Mouse (Mus musculus) cerebellum, postnatal 4 days (tissue): ENCODE results near the gene Pum2.
A peak's percentile ranks its signal among the peaks of the same experiment; 100 is the strongest.
"Not testable (repeated sequence)": the region's sequence is repeated elsewhere in the genome, so short reads cannot be mapped to it uniquely, and the experiment has no call there.

ENCODE experiments used
- DNase-seq, 2 experiments: peaks; one replicate each; pipeline ENCODE4 v3.0.0; 2022; ENCODE audit warnings: low spot score in 2 of 2, mixed read lengths in 1 of 2

Gene Pum2

DNA sequence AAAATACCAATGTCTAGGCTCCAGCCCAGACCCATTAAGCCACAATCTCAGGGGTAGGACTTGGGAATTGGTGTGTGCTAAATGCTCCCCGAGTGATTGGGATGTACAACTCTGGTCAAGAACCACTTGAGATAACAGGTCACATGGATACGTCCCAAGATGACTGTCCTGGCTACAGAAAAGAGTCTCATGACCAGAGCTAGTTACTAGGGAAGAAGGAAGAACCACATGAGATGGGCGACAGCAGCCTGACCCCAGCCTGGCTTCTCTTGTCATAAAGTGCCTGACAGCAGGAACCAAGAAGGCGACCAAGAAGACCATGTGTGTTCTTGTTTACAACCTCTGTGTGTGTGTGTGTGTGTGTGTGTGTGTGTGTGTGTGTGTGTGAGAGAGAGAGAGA lies 4.5 kb upstream of the Pum2 start:
- no peak for DNase-seq

DNA sequence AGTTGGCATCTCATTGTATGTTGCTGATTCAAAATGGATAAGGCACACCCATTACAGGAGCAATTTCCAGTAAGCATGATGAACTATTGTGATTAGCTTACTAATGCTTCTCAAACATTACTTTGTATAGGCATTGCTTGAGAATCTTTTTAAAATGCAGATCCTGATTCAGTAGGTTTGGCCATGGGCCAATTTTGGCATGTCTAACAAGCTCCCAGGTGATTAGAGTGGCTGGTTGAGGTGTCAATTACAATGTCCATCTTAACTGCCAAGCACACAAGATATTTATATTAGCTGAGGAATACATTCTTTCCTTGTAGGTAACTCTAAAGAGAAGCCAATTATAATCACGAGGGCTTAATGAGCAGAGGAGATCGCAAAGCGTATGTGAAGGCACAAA lies 4.1 kb upstream of the Pum2 start:
- no peak for DNase-seq

DNA sequence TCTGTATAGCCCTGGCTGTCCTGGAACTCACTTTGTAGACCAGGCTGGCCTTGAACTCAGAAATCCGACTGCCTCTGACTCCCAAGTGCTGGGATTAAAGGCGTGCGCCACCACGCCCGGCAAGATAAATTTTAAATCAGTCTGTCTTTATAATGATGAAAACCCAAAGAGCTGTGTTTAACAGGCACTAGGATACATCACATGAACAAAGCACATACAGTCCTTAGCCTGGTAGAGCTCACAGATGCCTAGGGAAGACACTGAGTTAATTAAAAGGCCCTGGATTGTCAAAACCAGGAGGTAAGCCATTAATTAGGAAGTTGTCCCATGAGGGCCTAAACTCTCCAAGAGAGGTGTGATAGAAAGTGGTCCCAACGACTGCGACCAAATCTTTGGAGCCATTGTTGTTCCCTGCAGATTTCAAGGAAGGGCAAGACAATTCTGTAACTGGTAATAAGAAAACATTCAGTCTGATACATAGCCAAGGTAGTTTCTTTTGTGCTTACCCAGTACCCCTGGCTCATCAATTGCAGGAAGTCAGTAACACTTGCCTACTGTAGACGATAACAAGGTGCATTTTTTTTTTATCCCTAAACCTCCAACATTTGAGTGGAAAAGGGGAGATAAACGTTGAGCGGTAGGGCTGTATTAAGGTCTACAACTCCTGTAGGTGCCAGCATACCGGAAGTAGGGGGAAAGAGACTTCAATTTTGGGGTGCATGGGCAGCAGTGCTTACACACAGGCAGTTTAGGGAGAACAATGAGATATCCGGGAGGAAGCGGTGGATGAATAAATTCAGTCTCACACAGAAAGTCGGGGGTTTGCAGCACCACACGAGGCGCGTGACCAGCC lies 587 bp upstream of the Pum2 start:
- DNase-seq = no peak

DNA sequence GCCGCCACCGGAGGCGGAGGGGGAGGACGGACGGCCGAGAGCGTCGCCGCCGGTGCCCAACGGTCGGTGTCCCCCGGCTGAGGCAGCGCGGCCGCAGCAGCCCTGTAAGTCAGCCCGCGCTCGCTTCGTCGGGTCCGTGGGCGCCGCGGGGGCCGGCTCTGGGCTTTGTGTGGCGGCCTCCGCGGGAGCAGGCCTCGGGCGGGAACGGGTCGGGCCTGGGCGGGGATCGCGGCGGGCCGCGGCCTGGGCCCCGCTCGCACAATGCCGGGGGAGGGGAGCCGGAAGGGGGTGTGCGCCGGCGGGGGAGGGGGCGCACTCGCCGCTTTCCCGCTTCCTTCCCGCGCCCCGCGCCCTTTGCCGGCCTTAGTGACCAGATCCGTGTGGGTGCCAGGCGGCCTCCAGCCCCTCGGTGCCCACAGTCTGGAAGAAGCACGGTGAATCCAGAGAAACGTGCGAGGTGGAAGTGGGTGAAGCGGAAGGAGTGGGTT lies 487 bp downstream of the Pum2 start:
- peak; percentile 31 to 56 for DNase-seq

DNA sequence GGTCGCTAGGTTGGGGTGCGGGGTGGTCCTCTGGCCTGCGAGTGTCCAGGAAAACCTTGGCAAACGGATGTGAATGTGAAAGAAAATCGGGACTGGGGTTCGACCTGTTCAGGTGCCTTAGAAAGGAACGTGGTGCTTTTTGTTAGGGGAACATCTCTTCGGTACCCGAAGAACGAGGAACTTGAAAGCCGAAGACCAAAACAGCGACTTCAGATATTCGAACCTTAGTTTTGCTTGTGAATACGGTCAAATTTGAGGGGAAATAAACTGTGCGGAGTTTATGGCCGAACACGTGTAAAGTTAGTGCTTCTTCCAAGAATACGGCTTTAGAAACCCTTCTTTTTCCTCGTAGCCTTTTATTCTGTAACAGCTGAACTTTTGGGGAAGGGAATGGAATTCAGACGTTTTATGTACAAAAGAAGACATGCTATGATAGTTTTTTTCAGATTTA lies 982 bp downstream of the Pum2 start:
- DNase-seq = no peak

DNA sequence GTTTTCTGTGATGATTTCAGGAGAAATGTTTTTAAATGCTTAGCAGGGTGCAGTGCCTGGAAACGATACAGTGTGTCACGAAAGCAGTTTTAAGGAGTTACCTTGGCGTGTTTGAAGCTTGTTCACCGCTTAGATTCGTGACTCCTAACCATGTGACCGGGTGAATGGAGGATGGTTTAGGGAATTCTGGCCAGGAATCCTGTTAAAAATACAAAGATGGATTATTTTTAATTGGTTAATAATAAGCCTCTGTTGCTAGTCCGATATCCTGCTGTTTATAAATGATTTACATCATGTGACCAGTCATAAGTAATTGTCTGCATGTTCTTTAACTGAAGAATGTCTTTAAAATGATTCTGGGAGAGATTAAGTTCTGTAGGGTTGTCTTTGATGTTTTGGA lies 1.4 kb downstream of the Pum2 start:
- DNase-seq = no peak

DNA sequence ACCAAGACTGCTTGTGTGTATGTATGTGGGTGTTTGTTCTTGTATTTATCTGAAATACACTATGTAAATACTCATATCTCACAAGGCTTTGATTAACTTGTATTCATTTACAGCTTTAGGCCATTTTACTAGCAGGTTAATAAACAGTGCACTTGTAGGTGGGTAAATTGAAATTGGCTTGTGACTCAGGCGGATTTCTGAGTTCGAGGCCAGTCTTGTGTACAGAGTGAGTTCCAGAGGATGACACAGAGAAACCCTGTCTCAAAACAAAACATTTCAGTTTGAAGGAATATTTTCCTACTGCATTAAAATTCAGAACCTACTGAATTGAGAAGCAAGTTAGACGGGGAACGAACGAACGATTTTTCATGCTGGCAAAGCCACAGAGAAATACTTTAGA lies 2.4 kb downstream of the Pum2 start:
- no peak for DNase-seq

DNA sequence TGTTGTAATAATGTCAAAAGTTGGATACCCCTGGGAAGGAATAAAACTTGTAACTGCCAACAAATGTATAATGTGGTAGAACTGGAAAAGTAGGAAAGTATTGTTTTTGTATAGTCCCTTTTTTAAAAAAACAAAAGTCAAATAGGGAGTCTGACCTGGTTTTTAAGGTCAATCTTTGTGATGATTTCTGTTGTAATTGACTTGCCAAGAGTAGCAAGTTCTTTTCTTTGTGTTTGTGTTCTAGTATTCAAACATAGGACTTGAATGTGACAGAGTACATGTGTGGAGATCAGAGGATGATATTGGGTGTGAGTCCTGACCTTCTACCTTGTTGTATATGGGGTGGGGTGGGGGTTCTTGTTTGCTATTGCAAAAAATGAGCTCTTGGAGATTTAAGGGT lies 4.0 kb downstream of the Pum2 start:
- DNase-seq = no peak

DNA sequence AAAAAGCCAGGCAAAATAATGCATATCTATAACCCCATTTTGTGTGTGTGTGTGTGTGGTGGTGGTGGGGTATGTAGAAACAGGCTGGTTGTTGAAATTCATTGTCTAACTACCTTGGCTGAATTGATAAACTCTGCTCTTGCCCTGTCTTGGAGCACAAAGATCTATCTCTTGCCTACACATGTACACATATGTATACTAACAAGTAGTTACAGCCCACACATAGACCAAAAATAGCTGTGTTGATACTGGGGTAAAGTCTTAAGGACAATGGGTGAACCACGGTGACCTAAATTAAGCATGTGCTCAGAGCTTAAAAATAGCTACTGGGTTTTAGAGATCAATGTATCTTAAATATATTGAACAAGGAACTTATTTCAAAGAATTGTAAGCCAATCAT lies 10.3 kb downstream of the Pum2 start:
- no peak for DNase-seq

DNA sequence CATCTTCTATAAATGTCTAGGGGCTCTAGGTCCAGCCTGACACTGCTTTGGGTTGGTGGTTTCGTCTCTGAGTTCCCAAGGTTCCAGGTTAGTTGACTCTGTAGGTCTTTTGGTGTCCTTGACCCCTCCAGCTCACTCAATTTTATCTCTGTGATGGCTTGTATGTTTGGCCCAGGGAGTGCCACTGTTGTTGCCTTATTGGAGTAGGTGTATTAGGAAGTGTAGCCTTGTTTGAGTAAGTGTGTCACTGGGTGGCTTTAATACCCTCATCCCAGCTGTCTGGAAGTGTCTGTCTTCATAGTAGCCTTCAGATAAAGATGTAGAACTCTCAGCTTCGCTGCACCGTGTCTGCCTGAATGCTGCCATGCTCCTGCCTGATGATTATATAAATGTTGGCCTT lies 11.1 kb downstream of the Pum2 start:
- DNase-seq = no peak

DNA sequence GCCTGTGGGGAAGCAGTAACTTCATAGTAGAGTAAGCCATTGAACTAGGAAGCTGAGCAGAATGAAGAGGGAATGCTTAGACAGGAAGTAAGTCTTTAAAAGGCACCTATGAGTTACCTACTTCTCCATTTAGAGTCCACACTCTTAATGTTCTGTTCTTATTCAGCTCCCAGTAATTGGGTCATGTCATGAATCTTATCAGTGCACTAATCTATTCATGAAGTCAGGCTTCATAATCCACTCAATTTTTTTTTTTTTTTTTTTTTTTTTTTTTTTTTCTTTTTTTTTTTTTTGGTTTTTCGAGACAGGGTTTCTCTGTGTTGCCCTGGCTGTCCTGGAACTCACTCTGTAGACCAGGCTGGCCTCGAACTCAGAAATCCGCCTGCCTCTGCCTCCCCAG lies 15.9 kb downstream of the Pum2 start:
- not testable (repeated sequence) for DNase-seq

DNA sequence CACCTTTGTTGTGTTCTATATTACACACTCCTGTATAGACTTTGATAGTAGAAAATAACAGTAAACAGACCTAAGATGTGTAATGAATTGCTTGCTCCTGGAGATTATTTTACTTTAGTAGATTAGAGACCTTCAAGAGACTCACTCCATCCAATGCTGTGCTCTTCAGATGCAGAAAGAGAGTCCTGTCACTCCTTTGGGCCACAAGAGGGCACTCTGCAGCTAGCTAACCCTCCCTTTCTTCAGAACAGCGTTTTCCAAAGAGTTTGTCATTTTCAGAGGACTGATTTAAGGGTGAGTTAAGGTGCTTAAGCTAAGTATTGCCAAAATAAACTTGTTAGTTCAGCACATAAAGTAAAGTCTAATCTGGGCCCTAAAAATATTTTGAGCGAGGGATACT lies 25.0 kb downstream of the Pum2 start:
- peak in 1 of 2 experiments; percentile 34 for DNase-seq

DNA sequence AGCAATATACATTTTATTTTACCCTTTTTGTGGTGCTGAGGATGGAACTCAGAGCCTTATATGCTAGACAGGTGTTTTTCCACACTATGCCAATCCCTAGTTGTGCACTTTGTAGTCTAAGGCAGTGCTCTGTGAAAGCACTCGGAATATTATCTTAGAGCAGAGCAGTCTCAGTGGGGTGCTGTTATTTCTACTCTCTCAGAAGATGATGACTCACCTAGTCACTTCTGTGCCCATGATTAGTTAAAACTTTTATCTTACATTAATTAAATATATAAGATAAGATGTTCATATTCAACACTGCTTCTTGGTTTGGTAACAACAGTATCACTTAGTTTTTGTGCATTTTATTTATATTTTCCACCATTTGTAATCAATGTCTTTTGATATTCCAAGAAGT lies 30.1 kb downstream of the Pum2 start:
- no peak for DNase-seq

DNA sequence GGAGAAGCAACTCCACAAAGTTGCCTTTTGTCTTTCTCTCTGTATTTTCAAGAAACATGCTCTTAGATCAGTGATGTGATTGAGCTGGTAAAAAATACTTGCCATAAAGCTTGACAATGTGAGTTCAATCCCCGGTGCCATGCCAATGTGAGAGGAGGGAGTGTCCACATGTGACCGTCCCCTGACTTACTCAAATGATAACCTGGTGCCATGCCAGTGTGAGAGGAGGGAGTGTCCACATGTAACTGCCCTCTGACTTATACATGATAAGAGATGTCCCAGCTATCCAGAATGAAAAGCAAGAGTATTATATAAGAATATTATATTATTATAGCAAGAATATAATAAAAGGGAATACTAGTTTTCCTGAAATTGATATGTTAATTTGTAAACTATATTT lies 34.9 kb downstream of the Pum2 start:
- DNase-seq = no peak

DNA sequence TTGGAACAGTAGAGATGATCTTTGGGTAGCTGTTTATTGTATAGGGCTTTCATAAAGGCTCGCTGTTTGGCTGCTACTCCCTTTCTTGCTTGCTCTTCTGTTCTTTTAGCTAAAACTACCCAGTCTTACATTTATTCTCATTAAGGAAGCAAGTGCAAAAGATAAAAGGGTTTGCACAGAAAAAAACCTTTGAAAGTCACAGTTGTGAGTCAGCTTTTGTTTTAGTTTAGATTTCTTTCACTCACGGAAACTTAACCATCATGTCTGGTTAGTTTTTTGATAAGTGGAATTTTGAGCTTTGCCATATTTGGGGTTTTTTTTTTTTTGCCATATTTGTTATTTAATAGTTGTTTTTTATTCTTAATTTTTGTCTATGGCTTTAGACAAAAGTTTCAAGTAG lies 38.7 kb downstream of the Pum2 start:
- no peak for DNase-seq

DNA sequence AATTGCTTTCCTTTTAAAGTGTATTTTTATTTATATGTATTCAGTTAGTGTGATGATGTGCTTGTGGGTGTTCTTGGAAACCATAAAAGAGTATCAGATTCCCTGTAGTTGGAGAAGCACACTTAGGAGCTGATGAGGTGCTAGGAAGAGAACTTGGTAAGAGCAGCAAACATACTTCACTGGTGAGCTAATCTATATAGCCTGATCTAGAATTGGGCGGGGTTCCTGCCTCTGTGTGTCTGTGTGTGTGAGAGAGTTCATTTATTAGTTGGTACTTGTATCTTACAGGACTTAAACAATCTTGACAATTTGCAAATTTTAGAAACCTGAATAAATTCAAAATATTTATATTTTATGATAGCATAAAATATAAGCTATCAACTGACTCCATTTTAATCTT lies 42.2 kb downstream of the Pum2 start:
- no peak for DNase-seq

DNA sequence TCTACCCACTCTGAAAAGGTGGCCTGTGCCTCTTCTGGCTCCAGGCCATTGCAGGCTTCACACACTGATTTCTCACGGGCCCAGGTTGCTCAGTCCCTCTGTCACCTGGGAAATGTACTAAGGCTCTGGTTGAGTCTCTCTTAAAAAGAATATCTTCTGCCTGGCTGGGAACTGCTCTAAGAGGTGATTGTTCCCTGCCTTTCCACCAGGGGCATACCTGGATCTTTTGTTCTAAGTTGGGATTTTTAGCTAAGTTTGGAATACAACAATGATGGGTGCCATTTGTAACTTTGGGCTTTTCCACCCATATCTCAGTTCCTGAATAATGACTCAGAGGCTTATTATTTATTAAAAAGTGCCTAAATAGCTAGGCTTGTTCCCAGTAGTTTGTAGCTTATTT lies 53.0 kb downstream of the Pum2 start:
- DNase-seq = no peak

DNA sequence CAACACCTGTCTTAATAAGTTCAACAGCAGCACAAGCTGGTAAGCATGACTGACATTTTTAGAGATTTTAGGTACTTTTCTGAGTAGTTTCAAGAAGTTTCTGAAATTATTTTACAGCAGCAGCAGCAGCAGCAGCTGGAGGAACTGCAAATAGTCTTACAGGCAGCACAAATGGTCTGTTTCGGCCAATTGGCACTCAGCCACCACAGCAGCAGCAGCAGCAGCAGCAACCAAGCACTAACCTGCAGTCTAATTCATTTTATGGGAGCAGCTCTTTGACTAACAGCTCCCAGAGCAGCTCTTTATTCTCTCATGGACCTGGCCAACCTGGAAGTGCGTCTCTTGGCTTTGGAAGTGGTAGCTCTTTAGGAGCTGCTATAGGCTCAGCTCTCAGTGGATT lies 54.8 kb downstream of the Pum2 start:
- no peak for DNase-seq

DNA sequence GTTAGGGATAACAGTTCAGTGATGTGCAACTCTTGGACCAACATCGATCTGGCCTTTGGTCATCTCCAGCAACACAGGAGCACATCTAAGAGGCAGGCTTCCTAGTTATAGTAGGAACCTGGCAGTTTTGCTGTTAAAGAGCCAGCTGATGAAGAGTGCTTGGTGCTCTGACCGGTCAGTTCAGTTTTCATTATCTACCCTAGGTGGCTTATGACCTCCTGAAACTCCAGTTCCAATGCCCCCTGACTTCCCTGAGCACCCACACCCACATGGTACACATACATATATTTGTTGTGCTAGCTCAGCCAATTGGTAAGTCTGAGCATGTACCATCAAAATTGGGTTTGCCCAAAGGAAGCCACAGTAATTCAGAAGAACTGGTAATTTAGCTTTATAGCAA lies 79.7 kb downstream of the Pum2 start:
- DNase-seq = no peak

DNA sequence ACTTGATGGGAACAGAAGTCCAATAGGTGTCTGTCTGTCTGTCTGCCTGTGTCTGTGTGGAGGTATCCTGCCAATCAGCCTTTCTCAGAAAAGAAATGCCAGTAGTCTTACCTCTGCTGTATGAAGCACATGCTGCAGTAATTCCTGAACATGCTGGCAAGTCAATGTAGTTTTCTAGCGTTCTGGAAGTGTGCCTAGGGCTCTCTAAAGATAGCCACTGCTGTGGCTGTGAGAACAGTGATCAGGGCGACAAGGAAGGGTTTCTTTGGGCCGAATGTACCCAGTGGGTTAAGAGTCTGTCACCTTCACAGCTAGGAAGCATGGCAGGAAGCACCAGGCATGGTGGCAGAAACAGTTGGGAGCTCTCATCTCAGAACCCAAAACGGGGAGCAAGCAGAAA lies 80.2 kb downstream of the Pum2 start:
- DNase-seq = no peak

DNA sequence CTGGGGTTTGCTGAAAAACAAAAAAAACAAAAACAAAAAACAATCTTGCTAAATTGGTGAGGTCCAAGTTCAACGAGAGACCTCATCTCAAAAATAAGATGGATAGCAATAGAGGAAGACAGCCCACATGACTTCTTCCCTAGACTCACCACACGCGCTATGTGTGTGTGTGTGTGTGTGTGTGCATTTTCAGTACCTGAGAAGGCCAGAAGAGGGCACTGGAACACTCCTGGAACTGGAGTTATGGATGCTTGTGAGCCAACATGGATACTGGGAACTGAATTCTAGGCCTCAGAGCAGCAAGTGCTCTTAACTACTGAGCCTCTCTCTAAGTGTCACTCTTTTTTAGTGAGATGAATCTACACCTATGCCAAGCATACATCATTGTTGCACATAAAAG lies 84.1 kb downstream of the Pum2 start:
- DNase-seq = no peak

DNA sequence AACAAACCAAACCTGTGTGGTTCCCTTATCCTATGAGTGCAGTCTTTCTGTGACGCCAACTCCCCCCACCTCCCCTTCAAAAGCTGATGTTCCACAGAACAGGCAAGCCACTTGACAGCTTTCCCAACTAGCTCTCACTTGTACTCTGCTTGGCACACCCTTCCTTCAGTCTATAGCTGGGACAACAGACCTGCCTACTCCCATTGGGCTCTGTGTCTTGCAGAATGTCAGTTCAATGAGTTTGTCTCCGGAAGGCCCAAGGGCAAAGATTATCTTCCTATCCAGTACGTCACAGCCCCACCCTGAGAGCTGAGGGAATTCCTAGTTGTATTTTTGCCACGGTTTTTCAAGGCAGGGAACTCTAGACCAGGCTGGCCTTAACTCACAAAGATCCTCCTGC lies 85.2 kb downstream of the Pum2 start:
- DNase-seq = no peak

DNA sequence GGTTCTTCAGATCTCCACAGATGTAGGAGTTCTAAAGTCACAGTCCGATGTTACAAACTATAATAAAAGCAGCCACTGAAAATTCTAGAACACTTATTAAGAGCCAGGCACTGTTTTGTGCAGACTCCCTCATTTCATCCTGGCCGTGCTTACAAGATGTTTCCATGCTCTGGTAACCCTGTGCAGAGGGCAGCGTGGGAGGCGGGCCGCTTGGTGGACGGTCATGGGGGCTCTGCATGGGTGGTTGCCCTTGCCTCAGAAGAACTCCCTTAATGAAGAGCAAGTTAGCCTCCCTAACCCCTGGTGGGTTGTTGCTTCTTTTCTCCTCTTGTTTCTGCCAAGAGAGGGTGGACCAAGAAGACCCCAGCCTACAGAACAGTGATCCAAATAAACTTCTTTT lies 85.8 kb downstream of the Pum2 start:
- DNase-seq = peak in 1 of 2 experiments; percentile 9

DNA sequence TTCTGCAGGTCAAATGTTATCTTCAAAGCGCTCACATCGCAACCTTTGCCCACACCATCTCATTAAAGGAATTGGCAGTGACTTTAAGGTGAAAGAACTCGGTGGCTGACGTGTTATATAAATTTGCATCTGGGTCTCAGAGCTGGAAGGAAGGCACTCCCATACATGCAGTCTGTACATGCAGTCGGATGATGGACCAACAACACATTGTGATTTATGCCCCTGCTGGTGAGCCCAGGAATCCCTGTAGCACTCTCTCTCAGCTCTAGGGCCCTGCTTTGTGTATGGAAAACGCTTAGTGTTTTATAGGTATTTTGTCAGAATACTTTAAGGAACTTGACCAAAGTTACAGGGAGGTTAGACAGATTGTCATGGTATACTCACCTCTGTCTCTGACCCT lies 86.6 kb downstream of the Pum2 start:
- no peak for DNase-seq
